Mouse (Mus musculus): Measurements from ENCODE around the gene Sde2. TPM values are rescaled to one million over a fixed set of nuclear protein-coding genes. Genes with fewer than 3 reads are reported as not detected.

Sde2 gene
- polyA plus RNA-seq, 1 experiment from 2014 or later: 28.6 TPM

GRCm38 (mm10) chr1:180905307-180905706 lies 54.4 kb downstream of the Sde2 start:
- Histone ChIP-seq H3K4me3 (ENCODE audit: low read length) (peak overlapping the region; percentile 79), H3K36me3 (ENCODE audit: control insufficient read depth, insufficient read depth) (peaks cover 5% of the 10 kb centered on the region), H3K9me3 (replicated peaks; ENCODE audit: control insufficient read depth, low read length) (no peaks in the 10 kb centered on the region), H3K27ac (ENCODE audit: low read length) (no peak overlapping the region), H3K27me3 (ENCODE audit: control insufficient read depth, insufficient read depth, low read length) (no peaks in the 10 kb centered on the region), H3K4me2 (ENCODE audit: low read depth, low read length) (peak overlapping the region; percentile 89), H3K4me1 (ENCODE audit: control insufficient read depth, insufficient read depth, low read length) (peaks cover 12% of the 10 kb centered on the region), H3K9ac (ENCODE audit: low read length) (peak overlapping the region; percentile 85; the same call in 1 of the 2 replicates)
- no peak for ATAC-seq (replicated peaks; ENCODE audit: extremely low read depth, insufficient read depth, low FRiP score)
- 66% methylated on average over 6 of the region's 6 CpGs for WGBS

- WGBS: 93% methylated on average over 17 of the region's 17 CpGs
- H3K4me3 ChIP-seq (ENCODE audit: low read length): no peak overlapping the region
- no peak for ATAC-seq (replicated peaks; ENCODE audit: extremely low read depth, insufficient read depth, low FRiP score)
- H3K9ac ChIP-seq (ENCODE audit: low read length): no peak overlapping the region
- H3K36me3 ChIP-seq (ENCODE audit: control insufficient read depth, insufficient read depth): peaks cover 5% of the 10 kb centered on the region
- H3K9me3 ChIP-seq (replicated peaks; ENCODE audit: control insufficient read depth, low read length): no peaks in the 10 kb centered on the region
- no peaks in the 10 kb centered on the region for H3K27me3 ChIP-seq (ENCODE audit: control insufficient read depth, insufficient read depth, low read length)
- H3K4me2 ChIP-seq (ENCODE audit: low read depth, low read length): no peak overlapping the region
- no peak overlapping the region for H3K27ac ChIP-seq (ENCODE audit: low read length)
- peaks cover 12% of the 10 kb centered on the region for H3K4me1 ChIP-seq (ENCODE audit: control insufficient read depth, insufficient read depth, low read length)
These were observed 54.9 kb downstream of the Sde2 start for GRCm38 (mm10) chr1:180905876-180906275.

- peaks cover 5% of the 10 kb centered on the region for H3K36me3 ChIP-seq (ENCODE audit: control insufficient read depth, insufficient read depth)
- no peak overlapping the region for H3K27ac ChIP-seq (ENCODE audit: low read length)
- H3K9me3 ChIP-seq (replicated peaks; ENCODE audit: control insufficient read depth, low read length): no peaks in the 10 kb centered on the region
- H3K4me2 ChIP-seq (ENCODE audit: low read depth, low read length): no peak overlapping the region
- no peak overlapping the region for H3K9ac ChIP-seq (ENCODE audit: low read length)
- peaks cover 12% of the 10 kb centered on the region for H3K4me1 ChIP-seq (ENCODE audit: control insufficient read depth, insufficient read depth, low read length)
- no peak for ATAC-seq (replicated peaks; ENCODE audit: extremely low read depth, insufficient read depth, low FRiP score)
- H3K4me3 ChIP-seq (ENCODE audit: low read length): no peak overlapping the region
- no peaks in the 10 kb centered on the region for H3K27me3 ChIP-seq (ENCODE audit: control insufficient read depth, insufficient read depth, low read length)
- WGBS: 89% methylated on average over 24 of the region's 24 CpGs
These were observed 55.7 kb downstream of the Sde2 start for GRCm38 (mm10) chr1:180906461-180907147.

- WGBS: 41% methylated on average over 8 of the region's 8 CpGs
- no peak for ATAC-seq (replicated peaks; ENCODE audit: extremely low read depth, insufficient read depth, low FRiP score)
These were observed 60.2 kb downstream of the Sde2 start for GRCm38 (mm10) chr1:180911138-180911537.

GRCm38 (mm10) chr1:180911653-180912287 lies 60.8 kb downstream of the Sde2 start:
- H3K9ac ChIP-seq (ENCODE audit: low read length): no peak overlapping the region
- H3K27me3 ChIP-seq (ENCODE audit: control insufficient read depth, insufficient read depth, low read length): no peaks in the 10 kb centered on the region
- H3K27ac ChIP-seq (ENCODE audit: low read length): no peak overlapping the region
- H3K4me3 ChIP-seq (ENCODE audit: low read length): no peak overlapping the region
- H3K36me3 ChIP-seq (ENCODE audit: control insufficient read depth, insufficient read depth): peaks cover 5% of the 10 kb centered on the region
- no peaks in the 10 kb centered on the region for H3K9me3 ChIP-seq (replicated peaks; ENCODE audit: control insufficient read depth, low read length)
- no peak for ATAC-seq (replicated peaks; ENCODE audit: extremely low read depth, insufficient read depth, low FRiP score)
- H3K4me1 ChIP-seq (ENCODE audit: control insufficient read depth, insufficient read depth, low read length): peaks cover 11% of the 10 kb centered on the region; the same call in 1 of the 2 replicates
- 47% methylated on average over 20 of the region's 20 CpGs for WGBS
- peak overlapping the region; percentile 44 for H3K4me2 ChIP-seq (ENCODE audit: low read depth, low read length)

More at GRCm38 (mm10) chr1:180911138-180911537, 60.2 kb downstream of the Sde2 start:
- Histone ChIP-seq H3K27ac (ENCODE audit: low read length) (no peak overlapping the region), H3K4me2 (ENCODE audit: low read depth, low read length) (peak overlapping the region; percentile 44), H3K27me3 (ENCODE audit: control insufficient read depth, insufficient read depth, low read length) (no peaks in the 10 kb centered on the region), H3K9ac (ENCODE audit: low read length) (no peak overlapping the region), H3K36me3 (ENCODE audit: control insufficient read depth, insufficient read depth) (peaks cover 5% of the 10 kb centered on the region), H3K4me1 (ENCODE audit: control insufficient read depth, insufficient read depth, low read length) (peaks cover 11% of the 10 kb centered on the region; the same call in 1 of the 2 replicates), H3K9me3 (replicated peaks; ENCODE audit: control insufficient read depth, low read length) (no peaks in the 10 kb centered on the region), H3K4me3 (ENCODE audit: low read length) (no peak overlapping the region)

- Histone ChIP-seq H3K36me3 (ENCODE audit: control insufficient read depth, insufficient read depth) (peaks cover 1% of the 10 kb centered on the region; the same call in 1 of the 2 replicates), H3K4me3 (ENCODE audit: low read length) (no peak overlapping the region), H3K9me3 (replicated peaks; ENCODE audit: control insufficient read depth, low read length) (no peaks in the 10 kb centered on the region), H3K27ac (ENCODE audit: low read length) (no peak overlapping the region), H3K9ac (ENCODE audit: low read length) (no peak overlapping the region), H3K4me2 (ENCODE audit: low read depth, low read length) (no peak overlapping the region), H3K27me3 (ENCODE audit: control insufficient read depth, insufficient read depth, low read length) (no peaks in the 10 kb centered on the region), H3K4me1 (ENCODE audit: control insufficient read depth, insufficient read depth, low read length) (peaks cover 11% of the 10 kb centered on the region; the same call in 1 of the 2 replicates)
- ATAC-seq (replicated peaks; ENCODE audit: extremely low read depth, insufficient read depth, low FRiP score): no peak
- WGBS: 72% methylated on average over 5 of the region's 5 CpGs
These were observed 61.9 kb downstream of the Sde2 start for GRCm38 (mm10) chr1:180912792-180913191.

GRCm38 (mm10) chr1:180913797-180914196 lies 62.9 kb downstream of the Sde2 start:
- WGBS: 36% methylated on average over 4 of the region's 4 CpGs
- H3K36me3 ChIP-seq (ENCODE audit: control insufficient read depth, insufficient read depth): no peaks in the 10 kb centered on the region
- H3K27me3 ChIP-seq (ENCODE audit: control insufficient read depth, insufficient read depth, low read length): no peaks in the 10 kb centered on the region
- 0 out of 2 replicates have a peak overlapping the region, but pooled peaks have one; percentile 37 for H3K9ac ChIP-seq (ENCODE audit: low read length)
- H3K27ac ChIP-seq (ENCODE audit: low read length): peak overlapping the region; percentile 25; the same call in 1 of the 2 replicates
- peaks cover 11% of the 10 kb centered on the region; the same call in 1 of the 2 replicates for H3K4me1 ChIP-seq (ENCODE audit: control insufficient read depth, insufficient read depth, low read length)
- H3K4me3 ChIP-seq (ENCODE audit: low read length): no peak overlapping the region
- H3K4me2 ChIP-seq (ENCODE audit: low read depth, low read length): no peak overlapping the region
- no peaks in the 10 kb centered on the region for H3K9me3 ChIP-seq (replicated peaks; ENCODE audit: control insufficient read depth, low read length)
- ATAC-seq (replicated peaks; ENCODE audit: extremely low read depth, insufficient read depth, low FRiP score): 0 out of 2 replicates have a peak, but pooled peaks have one; percentile 33

GRCm38 (mm10) chr1:180916425-180916824 lies 65.5 kb downstream of the Sde2 start:
- no peak for ATAC-seq (replicated peaks; ENCODE audit: extremely low read depth, insufficient read depth, low FRiP score)
- H3K27ac ChIP-seq (ENCODE audit: low read length): no peak overlapping the region
- H3K36me3 ChIP-seq (ENCODE audit: control insufficient read depth, insufficient read depth): no peaks in the 10 kb centered on the region

GRCm38 (mm10) chr1:180917053-180917452 lies 66.1 kb downstream of the Sde2 start:
- no peak for ATAC-seq (replicated peaks; ENCODE audit: extremely low read depth, insufficient read depth, low FRiP score)
- Histone ChIP-seq H3K9ac (ENCODE audit: low read length) (no peak overlapping the region), H3K27me3 (ENCODE audit: control insufficient read depth, insufficient read depth, low read length) (no peaks in the 10 kb centered on the region), H3K36me3 (ENCODE audit: control insufficient read depth, insufficient read depth) (no peaks in the 10 kb centered on the region), H3K4me3 (ENCODE audit: low read length) (no peak overlapping the region), H3K4me2 (ENCODE audit: low read depth, low read length) (no peak overlapping the region), H3K4me1 (ENCODE audit: control insufficient read depth, insufficient read depth, low read length) (peaks cover 11% of the 10 kb centered on the region; the same call in 1 of the 2 replicates), H3K27ac (ENCODE audit: low read length) (no peak overlapping the region), H3K9me3 (replicated peaks; ENCODE audit: control insufficient read depth, low read length) (no peaks in the 10 kb centered on the region)
- 27% methylated on average over 1 of the region's 1 CpGs for WGBS

More at GRCm38 (mm10) chr1:180916425-180916824, 65.5 kb downstream of the Sde2 start:
- Histone ChIP-seq H3K4me2 (ENCODE audit: low read depth, low read length) (no peak overlapping the region), H3K27me3 (ENCODE audit: control insufficient read depth, insufficient read depth, low read length) (no peaks in the 10 kb centered on the region), H3K4me1 (ENCODE audit: control insufficient read depth, insufficient read depth, low read length) (peaks cover 11% of the 10 kb centered on the region; the same call in 1 of the 2 replicates), H3K9ac (ENCODE audit: low read length) (no peak overlapping the region), H3K4me3 (ENCODE audit: low read length) (no peak overlapping the region), H3K9me3 (replicated peaks; ENCODE audit: control insufficient read depth, low read length) (no peaks in the 10 kb centered on the region)
- 86% methylated on average over 11 of the region's 11 CpGs for WGBS
